Mouse (Mus musculus) liver, adult 2 months (tissue): ENCODE measurements around the gene Peli2.

Source experiments
- CTCF ChIP-seq: fragments of 200-500 bp; IDR thresholded peaks from 2 replicates; pipeline ENCODE4 v1.5.1; 2011; ENCODE audit warnings: low read depth, low read length, control low read depth
- POLR2A ChIP-seq: fragments of 200-500 bp; IDR thresholded peaks from 2 replicates; pipeline ENCODE4 v1.6.1; 2011; ENCODE audit warnings: low read length, control low read depth; ENCODE audit not compliant: insufficient read depth; ENCODE audit errors: extremely low read depth

DNA sequence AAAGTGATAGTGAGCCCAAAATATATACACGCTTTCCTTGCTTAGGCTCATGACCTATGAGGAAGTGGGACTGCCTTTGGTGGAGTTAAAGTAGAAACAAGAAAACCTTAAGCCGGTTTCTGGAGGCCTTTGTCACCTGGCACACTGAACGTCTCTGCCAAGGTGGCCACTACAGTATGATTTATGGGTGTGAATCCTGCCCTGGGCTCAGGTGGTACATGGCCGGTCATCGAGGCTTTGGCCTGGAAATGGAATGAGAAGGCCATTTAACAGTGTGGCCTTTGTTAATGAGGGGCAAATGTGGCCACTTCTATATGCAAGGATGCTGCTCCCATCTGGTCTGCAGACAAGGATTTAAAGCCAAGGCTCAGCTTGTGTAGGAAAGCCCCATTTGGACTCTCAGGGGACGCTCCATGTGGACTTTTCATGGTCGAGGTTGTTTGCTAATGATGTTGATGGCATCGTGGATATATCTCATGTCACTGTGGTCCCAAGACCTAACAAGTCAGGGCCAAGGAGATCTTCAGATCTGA lies 33.3 kb upstream of the Peli2 start:
- TF ChIP-seq CTCF (no peak), POLR2A (no peak)
